Mouse (Mus musculus): ENCODE results near the gene Radil.

Radil gene

DNA sequence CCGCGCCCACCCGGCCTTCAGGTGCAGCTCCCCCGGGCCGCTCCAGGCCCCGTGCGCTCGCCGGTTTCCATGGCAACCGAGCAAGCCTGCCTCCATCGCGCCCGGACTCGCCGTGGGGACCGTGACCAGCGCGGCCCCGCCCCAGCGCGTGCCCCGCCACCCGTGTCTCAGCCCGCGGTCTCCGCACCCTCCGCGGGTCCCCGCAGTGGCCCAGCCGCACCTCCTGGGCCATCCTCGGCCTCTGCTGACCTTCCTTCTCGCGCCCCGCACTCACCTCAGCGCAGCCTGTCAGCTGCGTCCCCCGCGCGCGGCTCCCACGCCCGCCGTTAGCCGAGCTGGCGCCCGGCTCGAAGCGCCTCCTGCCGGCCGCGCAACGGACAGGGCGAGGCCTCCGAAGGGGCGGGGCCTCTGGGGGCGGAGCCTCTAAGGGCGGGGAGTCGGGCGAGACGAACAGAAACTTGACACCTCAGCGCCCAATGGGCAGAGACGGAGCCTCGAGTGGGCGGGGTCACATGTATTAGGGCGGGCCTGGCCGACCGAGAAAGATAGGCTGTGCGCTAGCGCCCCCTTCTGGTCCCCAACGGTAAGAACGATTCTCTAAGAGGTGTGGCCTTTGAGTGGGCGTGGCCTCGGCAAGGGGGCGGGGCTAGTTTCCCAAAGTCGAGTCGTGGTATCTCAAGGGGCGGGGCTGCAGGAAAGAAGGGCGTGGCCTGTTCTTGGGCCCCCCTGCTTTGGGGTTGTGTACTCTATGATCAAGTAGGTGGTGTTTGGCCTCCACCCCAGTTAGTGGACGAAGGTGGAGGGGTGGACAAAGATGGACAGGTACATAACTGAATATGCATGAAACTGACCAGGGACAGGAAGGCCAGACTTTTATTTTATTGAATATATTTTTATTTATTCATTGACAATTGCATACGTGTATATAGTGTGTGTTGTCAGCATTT is at the start of gene Radil:
Radil (minus strand) TSS at position 393 of the 947 bp plus-strand sequence.
- peak; percentile 99 for DNase-seq (ENCODE audit: low read depth, low spot score)

DNA sequence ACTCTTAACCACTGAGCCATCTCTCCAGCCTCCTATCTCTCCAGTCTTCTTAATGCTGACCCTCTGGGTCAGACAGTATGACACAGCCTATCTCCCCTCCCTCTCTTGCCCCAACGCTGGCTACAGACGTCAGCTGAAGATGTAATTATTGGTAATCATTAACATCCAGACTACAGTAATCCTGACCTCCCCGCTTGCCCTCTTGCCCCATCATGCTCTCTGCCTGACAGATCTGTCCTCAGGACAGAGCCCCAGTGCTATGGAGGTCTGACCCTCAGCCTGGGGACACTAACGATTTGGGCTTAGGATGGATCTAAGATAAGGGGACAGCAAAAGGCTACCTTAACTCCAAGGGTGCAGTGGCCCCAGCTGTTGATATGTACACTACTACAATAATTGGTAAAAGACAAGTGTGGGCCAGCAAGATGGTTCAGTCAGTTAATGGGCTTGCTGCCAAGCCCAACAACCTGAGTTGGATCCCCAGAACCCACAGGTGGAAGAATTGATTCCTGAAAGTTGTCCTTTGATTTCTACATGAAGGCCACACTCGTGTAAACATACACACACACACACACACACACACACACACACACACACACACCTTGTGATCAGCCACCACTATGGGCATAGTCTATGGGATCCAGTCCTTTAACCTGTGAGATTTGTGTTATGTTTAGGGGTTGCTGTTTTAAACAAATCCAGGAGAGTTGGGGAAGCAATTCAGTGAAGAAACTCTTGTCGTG is 46.9 kb upstream of the Radil start:
- DNase-seq (ENCODE audit: low read depth, low spot score) = no peak

DNA sequence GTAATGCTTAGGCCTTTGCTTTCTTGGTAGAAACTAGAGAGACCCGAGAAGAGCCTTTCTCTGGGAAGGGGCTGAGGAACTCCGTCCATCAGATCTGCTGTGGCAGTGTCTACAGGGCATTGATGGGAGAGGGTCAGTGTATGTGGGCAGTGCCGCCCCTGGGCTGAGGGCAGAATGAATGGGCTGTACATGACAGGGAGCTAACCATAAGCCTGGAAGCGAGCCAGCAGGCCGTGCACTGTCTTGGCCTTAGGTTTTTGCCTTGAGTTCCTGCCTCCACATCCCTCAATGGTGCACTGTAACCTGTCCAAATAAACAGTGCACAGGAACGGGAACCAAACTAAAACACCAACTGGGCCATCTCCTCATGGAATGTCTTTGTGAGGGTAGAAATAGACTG is 45.8 kb upstream of the Radil start:
- DNase-seq (ENCODE audit: low read depth, low spot score) = no peak

DNA sequence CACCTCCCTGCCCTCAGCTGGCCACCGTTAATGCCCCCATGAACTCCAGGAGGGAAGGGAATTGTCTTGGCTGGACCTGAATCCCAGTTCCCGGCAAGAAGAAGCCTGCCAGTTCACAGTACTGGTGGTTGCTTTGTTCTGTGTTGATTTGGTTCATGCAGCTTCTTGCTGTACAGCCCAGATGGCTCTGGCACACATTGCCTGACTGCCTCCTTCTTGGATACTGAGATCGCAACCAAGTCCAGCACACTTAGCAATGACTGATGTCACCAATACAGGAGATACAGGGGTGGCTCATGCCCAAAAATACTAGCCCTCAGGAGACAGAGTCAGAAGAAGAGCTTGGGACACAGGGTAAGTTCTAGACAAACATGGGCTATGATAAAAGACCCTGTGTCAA is 44.8 kb upstream of the Radil start:
- no peak for DNase-seq (ENCODE audit: low read depth, low spot score)

DNA sequence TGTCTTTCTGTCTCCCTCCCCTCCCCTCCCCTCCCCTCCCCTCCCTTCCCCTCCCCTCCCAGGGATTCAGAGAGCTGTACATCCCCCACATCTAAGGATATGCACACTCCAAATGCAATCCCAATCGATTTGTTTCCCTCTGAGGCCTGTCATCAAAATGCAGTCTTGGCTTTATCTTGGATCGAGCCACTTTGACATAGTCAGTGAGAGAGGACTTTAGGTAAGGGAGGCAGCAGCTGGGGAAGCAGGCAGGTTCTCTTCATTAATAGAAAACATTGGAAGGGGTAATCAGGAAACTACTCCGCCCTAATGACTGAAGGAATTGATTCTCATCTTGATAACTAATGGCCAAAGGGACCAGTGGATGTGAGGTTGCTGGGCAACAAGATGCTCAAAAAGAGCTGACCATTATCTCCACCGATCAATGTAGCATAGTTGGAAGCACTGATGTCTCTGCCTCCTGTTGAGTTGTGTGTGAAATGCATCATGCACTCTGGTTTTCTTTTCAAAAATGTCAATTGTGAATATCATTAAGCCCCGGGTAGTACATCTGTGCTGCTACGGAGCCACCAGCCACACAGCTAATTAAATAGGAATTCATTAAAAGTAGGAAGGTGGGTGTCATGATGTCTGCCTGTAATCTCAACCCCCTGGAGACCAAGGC is 40.2 kb upstream of the Radil start:
- DNase-seq (ENCODE audit: low read depth, low spot score) = no peak

DNA sequence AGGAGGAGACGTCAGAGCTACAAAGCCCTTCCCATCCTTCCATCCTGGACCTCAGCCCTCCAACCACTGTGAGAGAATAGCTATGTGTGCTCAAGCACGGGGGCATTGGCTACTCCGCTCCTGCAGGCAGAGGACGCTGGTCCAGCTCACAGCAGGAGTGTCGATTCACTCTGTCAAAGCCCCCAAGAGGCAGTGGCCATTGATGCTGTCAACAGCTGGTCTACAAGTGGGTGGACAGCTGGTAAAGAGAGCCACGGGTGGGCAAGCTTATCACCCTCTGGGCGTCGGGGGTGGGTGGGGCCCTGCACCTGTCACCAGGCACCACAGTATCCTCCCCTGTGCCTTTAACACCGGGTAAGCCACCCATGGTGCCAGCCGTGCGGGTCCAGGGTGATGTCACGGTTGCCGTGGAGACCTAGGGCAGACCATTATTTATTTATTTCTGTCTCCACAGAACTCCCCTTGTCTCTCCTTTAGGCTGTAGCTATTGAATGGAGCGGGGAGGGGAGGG is 32.8 kb upstream of the Radil start:
- no peak for DNase-seq (ENCODE audit: low read depth, low spot score)

DNA sequence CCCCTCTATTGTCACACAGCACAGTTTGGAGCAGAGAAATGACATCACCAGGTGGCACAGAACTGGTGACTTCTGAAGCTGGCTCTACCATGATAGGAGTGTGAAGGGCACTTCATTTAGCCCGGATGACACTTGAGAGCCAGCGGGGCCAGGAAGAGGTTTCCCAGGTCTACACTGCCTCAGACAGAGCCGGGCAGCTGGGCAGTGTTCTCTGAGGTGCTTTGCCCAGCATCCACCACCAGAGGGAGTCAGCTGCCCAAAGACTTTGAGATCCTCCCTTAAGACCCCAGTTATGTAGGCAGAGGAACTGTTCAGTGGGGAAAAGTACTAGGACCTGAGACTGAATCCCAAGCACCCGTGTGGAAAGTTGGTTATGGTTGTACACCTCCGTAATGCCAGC is 30.6 kb upstream of the Radil start:
- DNase-seq (ENCODE audit: low read depth, low spot score) = peak; percentile 45

DNA sequence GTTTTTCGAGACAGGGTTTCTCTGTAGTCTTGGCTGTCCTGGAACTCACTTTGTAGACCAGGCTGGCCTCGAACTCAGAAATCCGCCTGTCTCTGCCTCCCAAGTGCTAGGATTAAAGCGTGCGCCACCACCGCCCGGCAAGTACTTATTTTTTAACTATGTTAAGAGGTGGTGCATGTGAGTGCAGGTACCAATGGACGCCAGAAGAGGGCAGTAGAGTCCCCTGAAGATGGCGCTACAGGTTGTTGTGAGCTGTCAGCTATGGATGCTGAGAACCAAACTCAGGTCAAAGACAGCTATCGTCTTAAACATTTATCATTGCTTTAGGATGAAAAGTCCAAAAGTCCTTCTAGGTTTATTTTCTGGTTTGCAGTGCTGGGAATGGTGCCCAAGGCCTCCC is 27.3 kb upstream of the Radil start:
- no peak for DNase-seq (ENCODE audit: low read depth, low spot score)

DNA sequence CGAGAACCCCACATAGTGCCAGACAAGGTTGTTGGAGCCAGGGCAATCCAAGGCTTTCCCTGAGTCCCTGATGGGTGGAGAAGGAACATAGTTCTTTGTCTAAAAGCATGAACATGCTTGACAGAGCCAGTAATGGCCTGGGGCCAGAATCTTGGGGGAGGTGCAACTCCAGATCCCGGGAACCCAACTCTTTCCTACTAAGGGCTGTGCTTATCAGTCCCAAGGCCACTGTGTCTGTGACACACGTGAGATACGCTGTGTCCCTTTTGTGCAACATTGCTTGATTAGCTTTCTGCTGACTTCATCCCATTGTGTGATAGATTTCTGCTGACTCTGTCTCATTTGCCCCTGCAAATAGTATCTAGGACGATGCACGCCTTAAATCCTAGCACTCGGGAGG is 25.9 kb upstream of the Radil start:
- no peak for DNase-seq (ENCODE audit: low read depth, low spot score)

DNA sequence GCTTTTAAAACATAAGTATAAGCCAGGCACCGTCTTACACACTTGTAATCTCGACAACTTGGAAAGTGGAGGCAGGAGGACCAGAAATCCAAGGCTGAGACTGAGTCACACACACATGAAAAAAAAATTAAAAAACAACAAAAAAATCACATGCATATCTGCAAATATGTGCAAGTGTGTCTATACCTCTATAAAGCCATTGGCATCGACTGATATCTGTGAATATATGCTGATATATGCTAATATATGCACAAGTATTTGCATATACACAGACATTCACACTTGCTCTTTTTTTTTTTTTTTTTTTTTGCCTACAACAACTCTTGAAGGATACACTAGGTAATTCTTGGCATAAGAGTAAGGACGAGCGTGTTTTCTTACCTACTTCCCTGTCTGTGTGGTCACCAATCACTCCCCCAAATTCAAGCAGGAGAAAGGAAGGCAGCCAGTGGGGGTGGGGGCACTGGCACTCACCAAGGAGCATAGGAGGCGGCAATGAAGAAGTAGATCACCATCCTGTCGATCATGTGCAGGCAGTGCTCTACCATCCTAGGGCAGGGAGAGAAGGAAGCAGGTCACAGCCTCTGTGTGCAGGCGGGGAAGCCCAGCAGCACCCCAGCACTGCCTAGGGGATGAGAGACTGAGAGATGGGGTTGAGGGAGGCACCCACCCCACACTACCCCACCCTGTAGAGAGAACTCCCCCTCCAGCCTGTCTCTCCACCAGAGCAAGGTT is 23.6 kb upstream of the Radil start:
- DNase-seq (ENCODE audit: low read depth, low spot score) = no peak

DNA sequence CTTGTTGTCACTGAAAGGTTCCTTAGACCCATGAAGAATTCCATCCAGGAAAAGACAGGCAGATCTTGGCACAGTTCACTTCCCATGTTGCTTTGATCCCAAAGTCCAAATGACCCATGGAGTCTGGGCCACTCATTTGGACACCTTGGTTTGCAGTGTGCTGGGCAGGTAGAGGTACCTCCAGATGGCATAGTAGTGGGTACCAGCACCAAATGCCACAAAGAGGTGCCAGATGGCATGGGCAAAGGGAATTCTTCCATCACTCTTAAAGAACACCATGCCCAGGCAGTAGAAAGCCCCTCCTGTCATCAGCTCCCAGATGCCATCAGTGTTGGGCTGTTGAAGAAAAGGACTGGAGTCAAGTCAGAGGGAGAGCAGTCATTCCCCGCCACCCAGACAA is 13.7 kb upstream of the Radil start:
- DNase-seq (ENCODE audit: low read depth, low spot score) = no peak

DNA sequence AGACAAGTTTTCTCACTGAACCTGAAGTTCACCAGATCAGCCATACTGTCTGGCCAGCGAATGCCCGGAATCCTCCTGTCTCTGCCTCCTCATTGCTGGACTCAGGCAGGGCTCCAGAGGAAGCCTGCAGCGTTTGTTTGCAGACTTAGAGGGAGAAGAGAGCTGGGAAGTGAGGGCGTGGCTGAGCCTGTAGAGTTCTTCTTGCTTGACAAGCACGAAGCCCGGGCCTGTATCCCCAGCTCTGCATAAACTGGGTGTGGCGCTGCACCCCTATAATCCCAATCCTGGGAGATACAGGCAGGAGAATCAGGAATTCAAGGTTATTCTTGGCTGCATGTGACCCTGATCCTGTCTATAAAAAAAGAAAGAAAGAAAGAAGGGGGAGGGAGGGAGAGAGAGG is 9.4 kb upstream of the Radil start:
- DNase-seq (ENCODE audit: low read depth, low spot score) = no peak

DNA sequence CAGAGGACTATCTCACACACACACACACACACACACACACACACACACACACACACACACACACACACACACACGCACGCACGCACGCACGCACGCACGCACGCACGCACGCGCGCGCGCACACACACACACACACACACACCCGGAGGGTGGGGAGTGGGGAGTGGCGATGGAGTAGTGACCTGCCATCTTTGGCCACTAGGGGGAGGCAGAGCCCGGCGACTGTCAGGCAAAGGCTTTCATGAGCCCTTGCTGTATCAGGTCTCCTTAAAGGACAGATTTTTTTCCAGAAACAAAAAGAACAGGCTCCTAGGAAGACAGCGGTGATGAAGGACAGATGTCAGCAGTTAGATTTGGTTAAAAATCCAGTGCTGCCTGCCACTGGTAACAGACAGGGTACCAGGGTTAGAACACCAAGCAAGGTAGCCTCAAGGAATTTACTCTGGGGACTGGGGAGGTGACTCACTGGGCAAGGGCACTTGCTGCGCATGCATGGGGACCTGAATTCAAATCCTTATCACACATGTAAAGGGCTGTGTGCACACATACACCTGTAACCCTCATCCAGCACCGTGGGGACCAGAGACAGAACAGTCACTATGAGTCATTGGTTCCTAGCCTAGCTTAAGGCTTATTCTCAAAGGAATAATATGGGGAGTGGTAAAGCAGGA is 6.6 kb upstream of the Radil start:
- peak; percentile 68 for DNase-seq (ENCODE audit: low read depth, low spot score)

DNA sequence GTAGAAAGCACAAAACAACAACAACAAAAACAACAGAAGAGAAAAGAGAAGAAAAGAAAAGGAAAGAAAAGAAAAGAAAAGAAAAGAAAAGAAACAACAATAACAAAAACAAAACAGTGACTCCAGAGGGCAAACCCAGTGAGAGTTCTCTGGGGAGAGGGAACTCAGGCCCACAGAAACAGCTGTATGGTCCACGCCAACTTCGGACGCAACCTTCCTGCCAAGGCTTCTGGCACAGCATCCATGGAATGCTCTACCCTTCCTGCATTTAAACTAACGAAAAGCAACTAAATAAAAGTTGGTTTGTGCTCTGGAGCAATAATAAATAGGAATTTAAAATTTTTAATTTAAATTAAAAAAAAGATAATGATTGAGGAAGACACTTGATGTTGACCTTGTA is 5.8 kb upstream of the Radil start:
- DNase-seq (ENCODE audit: low read depth, low spot score) = no peak

DNA sequence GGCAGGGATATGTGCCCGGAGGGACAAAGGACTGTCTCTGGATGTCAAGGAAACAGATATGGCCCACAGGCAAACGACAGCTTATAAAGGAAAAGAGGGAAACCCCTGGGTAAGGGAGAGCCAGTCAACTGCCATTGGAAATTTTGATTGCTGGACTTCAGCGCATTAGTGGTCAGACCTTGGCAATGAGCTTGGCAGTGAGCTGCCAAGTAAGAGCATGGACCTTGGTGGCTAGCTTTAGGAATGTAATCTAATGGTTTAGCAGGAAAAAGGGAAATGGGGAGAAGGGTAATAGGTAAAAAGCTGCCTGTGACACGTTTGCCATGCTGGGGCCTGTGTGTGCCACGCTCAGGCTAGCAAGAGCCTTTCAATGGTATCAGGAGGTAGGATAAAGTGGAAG is 5.0 kb upstream of the Radil start:
- no peak for DNase-seq (ENCODE audit: low read depth, low spot score)

DNA sequence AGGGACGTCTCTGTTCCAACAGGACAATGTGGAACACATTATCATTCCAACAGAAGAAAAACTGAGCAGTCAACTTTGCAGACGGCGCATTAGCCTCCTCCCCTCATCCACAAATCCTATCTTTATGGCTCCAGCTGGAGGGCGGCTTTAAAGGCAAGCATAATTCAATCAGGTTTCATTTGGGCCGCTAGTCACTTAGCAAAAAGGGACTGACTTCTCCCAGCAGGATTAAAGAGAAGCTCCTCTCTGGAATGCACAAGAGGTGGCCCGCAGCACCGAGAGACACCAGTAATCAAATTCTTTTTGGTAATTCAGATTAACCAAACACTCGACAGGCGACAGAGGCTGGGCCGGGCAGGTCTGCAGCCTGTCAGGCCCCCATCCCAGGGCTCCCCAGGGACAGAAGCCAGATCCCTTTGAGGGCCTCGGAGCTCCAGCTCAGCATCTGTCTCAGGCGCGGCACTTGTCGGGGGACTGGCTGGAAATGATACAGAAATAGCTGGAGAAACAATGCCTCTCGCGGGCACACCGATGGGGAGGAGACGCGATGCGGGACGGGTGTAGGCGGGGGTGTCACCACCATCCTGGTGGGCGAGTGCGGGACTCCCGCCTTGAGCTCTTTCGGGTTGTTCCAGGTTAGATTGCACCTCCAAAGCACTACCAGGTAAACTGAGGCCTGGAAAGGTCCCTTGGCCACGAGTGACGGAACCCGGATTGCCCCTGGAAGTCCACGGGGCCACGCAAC is 765 bp downstream of the Radil start:
- peak; percentile 43 for DNase-seq (ENCODE audit: low read depth, low spot score)

DNA sequence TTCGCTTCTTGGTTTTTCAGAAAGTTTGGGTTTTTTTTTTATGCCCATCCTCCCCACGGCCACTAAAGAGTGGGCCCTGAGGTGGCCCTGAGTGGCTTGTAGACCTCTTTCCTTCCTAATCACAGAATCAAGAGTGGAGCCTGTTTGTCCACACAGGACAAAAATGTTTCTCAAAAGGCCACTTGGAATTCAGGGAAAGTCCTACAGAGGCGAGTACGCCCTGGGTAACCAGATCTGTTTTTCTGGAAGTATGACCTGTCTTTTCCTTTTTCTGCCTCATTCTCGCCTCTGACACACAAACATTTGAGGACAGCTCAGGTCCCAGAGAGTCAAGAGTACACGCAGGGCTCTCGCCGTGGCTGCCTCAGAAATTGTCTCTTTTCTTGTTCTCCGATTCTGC is 1.5 kb downstream of the Radil start:
- DNase-seq (ENCODE audit: low read depth, low spot score) = no peak

DNA sequence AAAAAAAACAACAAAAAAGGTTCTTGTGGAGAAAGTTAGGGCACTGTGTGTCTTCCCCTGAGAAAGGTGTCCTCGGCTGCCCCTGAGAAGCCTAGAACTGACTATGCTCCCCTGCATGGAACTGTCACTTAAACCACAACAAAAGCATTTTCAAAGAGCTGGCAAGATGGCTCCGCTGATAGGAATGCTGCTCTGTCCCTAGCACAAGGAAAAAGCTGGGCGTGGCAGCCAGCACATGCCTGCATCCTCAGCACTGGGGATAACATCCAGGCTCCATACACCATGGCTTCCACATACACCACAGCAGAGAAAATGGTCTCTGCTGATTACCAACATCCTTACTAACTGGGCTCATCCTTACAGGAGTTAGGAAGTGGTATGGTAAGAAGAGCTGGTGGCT is 3.8 kb downstream of the Radil start:
- DNase-seq (ENCODE audit: low read depth, low spot score) = no peak

DNA sequence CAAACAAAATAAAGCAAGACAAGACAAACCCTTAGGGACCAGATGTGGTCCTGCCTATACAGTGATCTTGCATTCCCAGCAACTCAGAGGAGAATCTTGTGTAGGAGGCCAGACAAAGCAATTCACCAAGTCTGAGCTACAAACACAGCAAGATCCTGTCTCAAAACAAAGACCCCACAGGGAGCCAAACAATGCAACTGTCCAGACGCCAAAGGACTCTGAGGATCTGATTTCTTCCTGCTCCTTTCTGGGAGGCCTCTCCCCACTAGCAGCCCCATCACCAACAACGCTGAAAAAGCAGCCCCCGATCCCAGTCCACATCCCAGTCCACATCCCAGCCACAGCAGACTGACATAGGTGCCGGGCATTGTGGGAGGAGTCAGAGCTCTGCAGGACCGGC is 4.6 kb downstream of the Radil start:
- DNase-seq (ENCODE audit: low read depth, low spot score) = no peak
